Mouse (Mus musculus) thymus, adult 2 months (tissue): ENCODE results near the gene Cspg4.

ENCODE experiments used
- CTCF ChIP-seq: fragments of 200-500 bp; IDR thresholded peaks from 2 replicates; pipeline ENCODE4 v1.5.1; 2012; ENCODE audit warnings: mild to moderate bottlenecking, control low read depth, low read length, moderate library complexity, borderline replicate concordance; ENCODE audit not compliant: control insufficient read depth, poor library complexity, insufficient read depth; ENCODE audit errors: extremely low read depth
- POLR2A ChIP-seq: fragments of 200-500 bp; IDR thresholded peaks from 2 replicates; pipeline ENCODE4 v1.6.1; 2012; ENCODE audit warnings: mild to moderate bottlenecking, low read length, control low read depth, moderate library complexity; ENCODE audit not compliant: control insufficient read depth, poor library complexity, insufficient read depth; ENCODE audit errors: extremely low read depth

- TF ChIP-seq CTCF: no peak
- TF ChIP-seq POLR2A: no peak
These were observed 29.2 kb downstream of the Cspg4 start for GRCm38 (mm10) chr9:56894006-56894405.
